Mouse (Mus musculus) stomach, postnatal 0 days (tissue): ENCODE measurements at regions not wholly inside any gene's neighbourhood (a gene's known extent, or its start where the extent isn't known, plus 50 kb on each side); places are given as distances from the start of the nearest gene placed in this dataset.

Experiments
- ATAC-seq: fragments of 200-750 bp; cut with Nextera tagmentation; 2 replicates; pipeline ENCODE4 v1.8.0; 2017; ENCODE audit not compliant: low FRiP score, low TSS enrichment
- DNase-seq: peaks from one replicate; pipeline ENCODE4 v3.0.0-alpha.2; 2016; ENCODE audit warnings: low spot score
- H3K27ac ChIP-seq: fragments of 300-500 bp; sonication (generic); replicated peaks from 2 replicates; pipeline ENCODE4 v1.5.1; 2014; ENCODE audit warnings: mild to moderate bottlenecking, control low read depth
- H3K27me3 ChIP-seq: fragments of 300-500 bp; sonication (generic); 2 replicates; pipeline ENCODE4 v1.6.1; 2014; ENCODE audit warnings: low read length; ENCODE audit not compliant: control insufficient read depth, insufficient read depth
- H3K36me3 ChIP-seq: fragments of 300-500 bp; sonication (generic); 2 replicates; pipeline ENCODE4 v1.6.1; 2014; ENCODE audit warnings: low read length, mixed read lengths; ENCODE audit not compliant: control insufficient read depth, insufficient read depth
- H3K4me1 ChIP-seq: fragments of 300-500 bp; sonication (generic); replicated peaks from 2 replicates; pipeline ENCODE4 v1.6.1; 2014; ENCODE audit warnings: antibody characterized with exemption; ENCODE audit not compliant: control insufficient read depth, insufficient read depth
- H3K4me2 ChIP-seq: fragments of 300-500 bp; sonication (generic); replicated peaks from 2 replicates; pipeline ENCODE4 v1.6.1; 2014; ENCODE audit warnings: low read depth, mild to moderate bottlenecking, control low read depth, moderate library complexity
- H3K4me3 ChIP-seq: fragments of 300-500 bp; sonication (generic); 2 replicates; pipeline ENCODE4 v1.5.1; 2014; ENCODE audit warnings: low read depth, low read length, control low read depth
- H3K9ac ChIP-seq: fragments of 300-500 bp; sonication (generic); 2 replicates; pipeline ENCODE4 v1.6.1; 2014; ENCODE audit warnings: mild to moderate bottlenecking, low read length, control low read depth, mixed read lengths
- H3K9me3 ChIP-seq: fragments of 300-500 bp; sonication (generic); 2 replicates; pipeline ENCODE4 v1.6.1; 2016; ENCODE audit warnings: low read length; ENCODE audit not compliant: control insufficient read depth
- CTCF ChIP-seq: IDR thresholded peaks from 2 replicates; pipeline ENCODE4 v1.5.1; 2016; ENCODE audit warnings: antibody characterized with exemption, low read depth, mild to moderate bottlenecking, moderate library complexity
- EP300 ChIP-seq: optimal IDR thresholded peaks from 2 replicates; pipeline ENCODE3; 2016; ENCODE audit warnings: antibody characterized with exemption
- WGBS: fragments of 180-500 bp; shearing (Covaris S2); extraction: QIAGEN DNeasy Blood & Tissue Kit; methylation state at CpG from one replicate; pipeline ENCODE4 v1.1.7; 2014; 5-methylcytosine and 5-hydroxymethylcytosine counted together

- no peaks in the 10 kb centered on the region for H3K36me3 ChIP-seq
- TF ChIP-seq CTCF: no peak
- no peak for TF ChIP-seq EP300
- H3K4me2 ChIP-seq: no peak overlapping the region
- no peaks in the 10 kb centered on the region for H3K27me3 ChIP-seq
- H3K4me1 ChIP-seq: no peaks in the 10 kb centered on the region
- no peaks in the 10 kb centered on the region for H3K9me3 ChIP-seq
- DNase-seq: no peak
- H3K27ac ChIP-seq: no peak overlapping the region
- 80% methylated on average over 20 of the region's 20 CpGs for WGBS
- ATAC-seq: no peak
- no peak overlapping the region for H3K9ac ChIP-seq
- no peak overlapping the region for H3K4me3 ChIP-seq
These were observed 210.6 kb upstream of the Spred2 start for GRCm38 (mm10) chr11:19713597-19713996.

DNA sequence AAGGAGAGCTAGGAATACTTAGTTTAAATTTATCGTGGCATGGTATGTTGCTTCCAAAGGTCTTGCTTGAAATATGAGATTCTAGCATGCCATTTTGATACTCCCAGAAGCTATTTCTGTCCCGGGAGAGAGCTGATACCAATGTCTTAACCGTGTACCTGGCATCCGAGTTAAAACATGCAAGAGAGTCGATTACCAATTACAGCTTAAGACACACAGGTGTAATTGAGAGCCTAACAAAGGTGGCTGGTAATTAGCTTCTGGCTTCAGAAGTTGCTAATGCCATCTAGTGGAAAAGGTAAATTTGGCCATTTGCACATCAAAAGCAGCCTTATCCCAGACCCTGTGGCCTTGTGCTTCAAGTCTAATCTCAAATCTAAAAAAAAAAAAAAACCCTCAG, 210.0 kb upstream of the Spred2 start:
- no peak for ATAC-seq
- DNase-seq: no peak
- Histone ChIP-seq H3K4me1 (no peaks in the 10 kb centered on the region), H3K27me3 (no peaks in the 10 kb centered on the region), H3K36me3 (no peaks in the 10 kb centered on the region), H3K27ac (no peak overlapping the region), H3K4me3 (no peak overlapping the region), H3K9ac (no peak overlapping the region), H3K9me3 (no peaks in the 10 kb centered on the region), H3K4me2 (no peak overlapping the region)
- peak; percentile 57 for TF ChIP-seq CTCF
- TF ChIP-seq EP300: no peak
- 27% methylated on average over 5 of the region's 5 CpGs for WGBS

GRCm38 (mm10) chr11:19714888-19715595, 209.1 kb upstream of the Spred2 start:
- Histone ChIP-seq H3K27ac (no peak overlapping the region), H3K36me3 (no peaks in the 10 kb centered on the region), H3K4me1 (no peaks in the 10 kb centered on the region), H3K4me2 (no peak overlapping the region), H3K9me3 (no peaks in the 10 kb centered on the region), H3K9ac (no peak overlapping the region), H3K4me3 (no peak overlapping the region), H3K27me3 (no peaks in the 10 kb centered on the region)
- ATAC-seq (no peak), DNase-seq (no peak)
- 32% methylated on average over 8 of the region's 8 CpGs for WGBS
- TF ChIP-seq EP300 (no peak), CTCF (no peak)

- Histone ChIP-seq H3K4me3 (no peak overlapping the region), H3K27ac (no peak overlapping the region), H3K36me3 (no peaks in the 10 kb centered on the region), H3K27me3 (no peaks in the 10 kb centered on the region), H3K4me1 (no peaks in the 10 kb centered on the region), H3K4me2 (no peak overlapping the region), H3K9ac (no peak overlapping the region), H3K9me3 (no peaks in the 10 kb centered on the region)
- no peak for ATAC-seq
- WGBS: 95% methylated on average over 9 of the region's 9 CpGs
- no peak for DNase-seq
- TF ChIP-seq EP300 (no peak), CTCF (no peak)
These were observed 206.0 kb upstream of the Spred2 start for GRCm38 (mm10) chr11:19718165-19718564.

- ATAC-seq (no peak), DNase-seq (no peak)
- Histone ChIP-seq H3K36me3 (no peaks in the 10 kb centered on the region), H3K4me3 (no peak overlapping the region), H3K27ac (no peak overlapping the region), H3K4me2 (no peak overlapping the region), H3K27me3 (no peaks in the 10 kb centered on the region), H3K9ac (no peak overlapping the region), H3K4me1 (no peaks in the 10 kb centered on the region), H3K9me3 (no peaks in the 10 kb centered on the region)
- 76% methylated on average over 8 of the region's 8 CpGs for WGBS
- no peak for TF ChIP-seq EP300
- no peak for TF ChIP-seq CTCF
These were observed 195.1 kb upstream of the Spred2 start for GRCm38 (mm10) chr11:19729031-19729430.

DNA sequence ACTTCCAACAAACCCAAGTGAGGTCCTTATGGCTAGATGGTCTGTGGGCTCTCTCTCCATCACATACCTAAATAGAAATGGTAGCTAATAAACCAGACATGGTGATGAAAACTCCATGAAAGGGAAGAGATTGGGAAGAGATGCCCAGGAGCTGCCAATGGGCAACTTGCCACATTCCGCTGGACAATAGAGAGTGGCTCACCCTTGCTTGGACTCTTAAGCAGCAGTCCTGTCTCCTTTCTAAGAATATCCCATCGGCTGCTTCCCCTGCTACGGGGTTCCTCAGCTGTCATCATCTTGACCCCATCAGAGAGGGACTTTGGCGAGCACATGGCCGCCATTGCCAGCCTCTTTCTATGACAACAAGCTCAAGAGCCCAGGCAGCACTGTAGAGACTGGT, 193.4 kb upstream of the Spred2 start:
- Histone ChIP-seq H3K9me3 (no peaks in the 10 kb centered on the region), H3K9ac (no peak overlapping the region), H3K36me3 (no peaks in the 10 kb centered on the region), H3K4me2 (no peak overlapping the region), H3K27ac (no peak overlapping the region), H3K4me3 (no peak overlapping the region), H3K4me1 (no peaks in the 10 kb centered on the region), H3K27me3 (no peaks in the 10 kb centered on the region)
- ATAC-seq (no peak), DNase-seq (no peak)
- WGBS: 93% methylated on average over 5 of the region's 5 CpGs
- TF ChIP-seq EP300 (no peak), CTCF (no peak)
